Mouse (Mus musculus) effector memory CD4-positive, alpha-beta T cell, adult 5 months (primary cell): ENCODE results near the gene Fam196a. TPM values are rescaled to one million over a fixed set of nuclear protein-coding genes. Genes with fewer than 3 reads are reported as not detected.

Source experiments
- polyA plus RNA-seq: library from polyadenylated mRNA; unstranded; fragments of 100-300 nt; shearing (Covaris generic); gene quantifications from one replicate; pipeline ENCODE4 v1.2.1, GENCODE M21; 2017

Fam196a gene
- not detected for polyA plus RNA-seq

GRCm38 (mm10) chr7:134937927-134938609 lies at the start of gene Fam196a:
TSS of gene Fam196a (minus strand) at chr7:134938430.

